Mouse (Mus musculus): ENCODE results near the gene Acot7.

DNA sequence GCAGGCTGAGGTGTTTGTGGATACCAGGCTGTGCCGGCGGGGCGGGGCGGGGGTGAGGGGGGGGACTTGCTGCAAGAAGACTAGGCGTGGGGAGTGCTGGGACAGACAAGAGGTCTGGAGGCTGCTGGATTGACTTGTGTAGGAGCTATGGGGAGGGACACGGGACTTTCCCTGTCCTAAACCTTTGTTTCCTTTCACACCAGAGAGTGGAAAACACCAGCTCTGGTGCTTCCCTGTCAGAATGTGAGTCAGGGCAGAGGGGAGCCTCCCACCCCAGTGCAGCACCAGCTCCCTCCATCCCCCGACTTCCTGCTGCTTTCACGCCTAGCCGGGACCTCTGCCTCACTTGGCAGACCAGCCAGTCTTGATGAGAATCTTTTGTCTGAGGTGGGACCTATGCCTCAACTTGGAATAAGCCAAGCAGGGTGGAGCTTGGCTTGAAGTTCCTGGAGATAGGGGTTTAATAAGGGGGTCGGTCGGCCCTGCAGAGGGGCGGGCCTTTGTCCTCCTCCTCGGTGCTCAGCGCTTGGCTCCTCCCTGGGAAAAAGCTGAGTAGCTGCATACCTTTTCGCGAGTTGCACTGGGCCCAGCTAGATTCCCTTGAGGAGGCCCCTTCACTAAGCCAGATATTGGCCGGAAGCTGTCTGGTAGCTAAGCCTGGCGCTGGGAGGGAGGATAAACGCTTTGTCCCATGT lies 7.7 kb downstream of the Acot7 start:
- TF ChIP-seq CTCF (IDR thresholded peaks at IDR 0.05; ENCODE audit: extremely low read depth, insufficient read depth, insufficient read length, insufficient replicate concordance) (no peak), POLR2A (IDR thresholded peaks at IDR 0.05; ENCODE audit: low read depth, low read length) (no peak)
